Mouse (Mus musculus) neural tube, embryonic 15.5 days (tissue): ENCODE measurements around the gene L3mbtl2. TPM values are rescaled to one million over a fixed set of nuclear protein-coding genes. Genes with fewer than 3 reads are reported as not detected.

Source experiments
- polyA plus RNA-seq: library from polyadenylated mRNA; unstranded; fragments of >200 nt; fragmentation: Nextera tagmentation; extraction: Ambion mirVana; gene quantifications from 2 replicates; pipeline ENCODE4 v1.2.1, GENCODE M21; 2015

L3mbtl2 gene
- polyA plus RNA-seq, 1 experiment from 2014 or later = 28.0 TPM

Other genes starting within 250 kb of the L3mbtl2 start
- 407 and 418 TPM in 2 replicates for gene Rbx1, start 197.6 kb upstream of the L3mbtl2 start, polyA plus RNA-seq
- 20.0 and 23.6 TPM in 2 replicates for gene Ep300, start 78.5 kb upstream of the L3mbtl2 start, polyA plus RNA-seq
- 31.7 and 34.9 TPM in 2 replicates for gene Chadl, start 33.4 kb downstream of the L3mbtl2 start, polyA plus RNA-seq
- 41.7 and 41.9 TPM in 2 replicates for gene Zc3h7b, start 81.2 kb downstream of the L3mbtl2 start, polyA plus RNA-seq
- 127 and 128 TPM in 2 replicates for gene Rangap1, start 81.6 kb downstream of the L3mbtl2 start, polyA plus RNA-seq
- gene Tef, start 138.5 kb downstream of the L3mbtl2 start, polyA plus RNA-seq = 20.5 and 21.0 TPM in 2 replicates
- 14.7 and 16.1 TPM in 2 replicates for gene Tob2, start 194.9 kb downstream of the L3mbtl2 start, polyA plus RNA-seq
- gene Phf5a, start 208.0 kb downstream of the L3mbtl2 start, polyA plus RNA-seq = 111 and 122 TPM in 2 replicates
- 295 and 298 TPM in 2 replicates for gene Aco2, start 208.4 kb downstream of the L3mbtl2 start, polyA plus RNA-seq